Mouse (Mus musculus) CH12.LX (cell line): ENCODE measurements around the gene Rsu1. TPM values are rescaled to one million over a fixed set of nuclear protein-coding genes. Genes with fewer than 3 reads are reported as not detected.

Experiments
- DNase-seq: peaks from one replicate; pipeline ENCODE4 v3.0.0-alpha.2; 2013; ENCODE audit errors: extremely low read depth
- H3K27ac ChIP-seq: 2 replicates; pipeline ENCODE4 v1.5.1; 2012; ENCODE audit warnings: low read depth, mild to moderate bottlenecking, control low read depth, moderate library complexity; ENCODE audit not compliant: insufficient read depth
- H3K27me3 ChIP-seq: replicated peaks from 2 replicates; pipeline ENCODE3; 2012; ENCODE audit warnings: inconsistent platforms
- H3K36me3 ChIP-seq, 2 experiments: replicated peaks in 1 of 2; 2 replicates each; pipeline versions ENCODE3 to v1.6.1; 2012; ENCODE audit warnings: inconsistent platforms in 1 of 2, low read length in 1 of 2, mild to moderate bottlenecking in 1 of 2, mixed read lengths in 1 of 2, moderate library complexity in 1 of 2; ENCODE audit not compliant: control insufficient read depth in 1 of 2, insufficient read depth in 1 of 2
- H3K4me1 ChIP-seq, 2 experiments: 2 replicates each; pipeline ENCODE4 v1.6.1; 2012; ENCODE audit warnings: inconsistent platforms in 1 of 2, moderate library complexity in 1 of 2; ENCODE audit not compliant: insufficient read depth in 2 of 2, control insufficient read depth in 1 of 2
- H3K4me2 ChIP-seq: 2 replicates; pipeline ENCODE4 v1.6.1; 2012; ENCODE audit warnings: low read depth, mild to moderate bottlenecking, control low read depth; ENCODE audit not compliant: poor library complexity, insufficient read depth, severe bottlenecking
- H3K4me3 ChIP-seq, 3 experiments: fragments of 150-350 bp in 1 of 3; sonication (generic) in 1 of 3; replicated peaks in 1 of 3; 2 replicates each; pipeline versions ENCODE3 to v1.5.1; 2011 to 2012; ENCODE audit warnings: low read depth in 2 of 3, low read length in 2 of 3, mild to moderate bottlenecking in 2 of 3, moderate library complexity in 2 of 3, control low read depth in 1 of 3, improper control_type of control experiment in 1 of 3, inconsistent platforms in 1 of 3, mixed read lengths in 1 of 3; ENCODE audit not compliant: poor library complexity in 1 of 3
- H3K79me2 ChIP-seq: replicated peaks from 2 replicates; pipeline ENCODE4 v1.6.1; 2012; ENCODE audit warnings: mild to moderate bottlenecking, moderate library complexity; ENCODE audit not compliant: control insufficient read depth, poor library complexity, insufficient read depth, severe bottlenecking; ENCODE audit errors: extremely low read depth
- H3K9ac ChIP-seq: 2 replicates; pipeline ENCODE4 v1.6.1; 2012; ENCODE audit warnings: low read depth, mild to moderate bottlenecking, control low read depth, moderate library complexity; ENCODE audit not compliant: insufficient read depth
- H3K9me3 ChIP-seq: replicated peaks from 2 replicates; pipeline ENCODE3; 2012; ENCODE audit warnings: low read length, inconsistent platforms, mixed read lengths
- BHLHE40 ChIP-seq: IDR thresholded peaks from 2 replicates; pipeline ENCODE4 v1.6.1; 2011; ENCODE audit warnings: mild to moderate bottlenecking, low read depth, low read length, improper control_type of control experiment
- CTCF ChIP-seq, 2 experiments: IDR thresholded peaks in 1 of 2; conservative IDR thresholded peaks in 1 of 2; 2 replicates each; pipeline ENCODE4 v1.5.1; 2011 to 2012; ENCODE audit warnings: low read depth in 2 of 2, low read length in 2 of 2, improper control_type of control experiment in 1 of 2, inconsistent platforms in 1 of 2, mild to moderate bottlenecking in 1 of 2, moderate library complexity in 1 of 2
- ETS1 ChIP-seq: conservative IDR thresholded peaks from 2 replicates; pipeline ENCODE4 v1.6.1; 2012; ENCODE audit warnings: low read depth, mild to moderate bottlenecking, inconsistent platforms, low read length, improper control_type of control experiment, moderate library complexity
- HCFC1 ChIP-seq: IDR thresholded peaks from 2 replicates; pipeline ENCODE4 v1.6.1; 2012; ENCODE audit warnings: low read depth, mild to moderate bottlenecking, inconsistent platforms, low read length, improper control_type of control experiment
- JUN ChIP-seq: IDR thresholded peaks from 2 replicates; pipeline ENCODE4 v1.6.1; 2011; ENCODE audit warnings: low read depth, mild to moderate bottlenecking, low read length, improper control_type of control experiment, moderate library complexity; ENCODE audit not compliant: insufficient read depth
- KAT2A ChIP-seq: IDR thresholded peaks from 2 replicates; pipeline ENCODE4 v1.6.1; 2012; ENCODE audit warnings: low read length, improper control_type of control experiment, inconsistent platforms; ENCODE audit not compliant: insufficient replicate concordance
- MAFK ChIP-seq: IDR thresholded peaks from 2 replicates; pipeline ENCODE4 v1.6.1; 2011; ENCODE audit warnings: low read length, improper control_type of control experiment; ENCODE audit not compliant: insufficient replicate concordance
- MAX ChIP-seq: IDR thresholded peaks from 2 replicates; pipeline ENCODE4 v1.6.1; 2011; ENCODE audit warnings: low read length, improper control_type of control experiment
- MAZ ChIP-seq: IDR thresholded peaks from 2 replicates; pipeline ENCODE4 v1.6.1; 2012; ENCODE audit warnings: low read depth, mild to moderate bottlenecking, inconsistent platforms, low read length, improper control_type of control experiment, moderate library complexity
- MXI1 ChIP-seq: IDR thresholded peaks from 2 replicates; pipeline ENCODE4 v1.6.1; 2011; ENCODE audit warnings: mild to moderate bottlenecking, low read depth, low read length, improper control_type of control experiment
- MYC ChIP-seq: IDR thresholded peaks from 2 replicates; pipeline ENCODE4 v1.6.1; 2011; ENCODE audit warnings: low read depth, mild to moderate bottlenecking, improper control_type of control experiment, low read length
- NRF1 ChIP-seq: IDR thresholded peaks from 2 replicates; pipeline ENCODE4 v1.6.1; 2014; ENCODE audit warnings: low read depth, mild to moderate bottlenecking, inconsistent platforms, low read length, improper control_type of control experiment, moderate library complexity
- PAX5 ChIP-seq: IDR thresholded peaks from 2 replicates; pipeline ENCODE4 v1.6.1; 2012; ENCODE audit warnings: low read length, inconsistent platforms, mixed read lengths
- POLR2A ChIP-seq: IDR thresholded peaks from 2 replicates; pipeline ENCODE4 v1.6.1; 2011; ENCODE audit warnings: low read depth, mild to moderate bottlenecking, improper control_type of control experiment, low read length
- POLR2AphosphoS2 ChIP-seq: IDR thresholded peaks from 2 replicates; pipeline ENCODE4 v1.6.1; 2011; ENCODE audit warnings: low read depth, low read length, improper control_type of control experiment
- RAD21 ChIP-seq: IDR thresholded peaks from 2 replicates; pipeline ENCODE4 v1.6.1; 2011; ENCODE audit warnings: low read depth, mild to moderate bottlenecking, low read length, improper control_type of control experiment, moderate library complexity
- RCOR1 ChIP-seq: conservative IDR thresholded peaks from 2 replicates; pipeline ENCODE4 v1.6.1; 2012; ENCODE audit warnings: low read depth, mild to moderate bottlenecking, inconsistent platforms, low read length, improper control_type of control experiment
- SIN3A ChIP-seq: IDR thresholded peaks from 2 replicates; pipeline ENCODE4 v1.6.1; 2012; ENCODE audit warnings: low read length, improper control_type of control experiment, inconsistent platforms
- SMC3 ChIP-seq: IDR thresholded peaks from 2 replicates; pipeline ENCODE4 v1.6.1; 2011; ENCODE audit warnings: low read depth, low read length, improper control_type of control experiment
- USF2 ChIP-seq: conservative IDR thresholded peaks from 2 replicates; pipeline ENCODE4 v1.6.1; 2011; ENCODE audit warnings: low read depth, low read length, improper control_type of control experiment
- ZC3H11A ChIP-seq: IDR thresholded peaks from 2 replicates; pipeline ENCODE4 v1.6.1; 2012; ENCODE audit warnings: low read depth, mild to moderate bottlenecking, inconsistent platforms, low read length, improper control_type of control experiment
- ZKSCAN1 ChIP-seq: IDR thresholded peaks from 2 replicates; pipeline ENCODE4 v1.6.1; 2012; ENCODE audit warnings: low read depth, inconsistent platforms, low read length, improper control_type of control experiment, borderline replicate concordance
- ZNF384 ChIP-seq: IDR thresholded peaks from 2 replicates; pipeline ENCODE4 v1.6.1; 2012; ENCODE audit warnings: low read depth, low read length, improper control_type of control experiment, inconsistent platforms
- dilution Hi-C: fragments of 300-500 bp; cut with MboI; formaldehyde crosslinking; loops from 2 replicates; pipeline ENCODE4 v1.14.3; 2020; ENCODE audit warnings: low sequenced_read_pairs; ENCODE audit not compliant: extremely low pct_unique_long_range_greater_than_20kb, extremely low pct_ligation_motif_present
- in situ Hi-C: fragments of 300-500 bp; cut with MboI; formaldehyde crosslinking; loops from 3 replicates; pipeline ENCODE4 v1.14.3; 2019; ENCODE audit warnings: low sequenced_read_pairs, low pct_ligation_motif_present, low pct_unique_long_range_greater_than_20kb, mixed read lengths
- polyA plus RNA-seq: library from polyadenylated mRNA; unstranded; fragments of >175 nt; gene quantifications from 2 replicates; pipeline ENCODE4 v1.2.1, GENCODE M21; 2012; ENCODE audit warnings: low read depth; ENCODE audit not compliant: insufficient read length
- total RNA-seq, 2 experiments: library from RNA; depleted of rRNA; stranded (reverse); fragments of 300-350 nt in 1 of 2; fragments of >200 nt in 1 of 2; gene quantifications; 2 replicates each; pipeline ENCODE4 v1.2.3; 2012 to 2014

Rsu1 gene
- total and polyA plus RNA-seq, 3 experiments, result 29.5 to 108 (median 86.4) TPM

- H3K27me3 ChIP-seq, result no peaks in the 10 kb centered on the region
- dilution Hi-C loops, result no loop called here
- no peaks in the 10 kb centered on the region for H3K79me2 ChIP-seq
- TF ChIP-seq HCFC1 (no peak), MXI1 (no peak), MAX (no peak), SMC3 (peak; percentile 78), ZC3H11A (peak; percentile 69), CTCF (conservative IDR thresholded peaks at IDR 0.05 in 1 of 2, IDR thresholded peaks at IDR 0.05 in 1 of 2; ENCODE audit: low read depth in 2 of 2, low read length in 2 of 2) (peak; percentile 11 to 75; a peak in 2 of 4 replicates), RAD21 (peak; percentile 87), RCOR1 (no peak), MYC (peak; percentile 65)
- TF ChIP-seq, all 38 proteins: peak for 5
- H3K4me2 ChIP-seq, result no peak overlapping the region
- no peak overlapping the region for H3K4me3 ChIP-seq
- no peak overlapping the region for H3K27ac ChIP-seq
- no peaks in the 10 kb centered on the region for H3K9me3 ChIP-seq
- no peaks in the 10 kb centered on the region for H3K4me1 ChIP-seq
- H3K9ac ChIP-seq, result no peak overlapping the region
- no peaks in the 10 kb centered on the region for H3K36me3 ChIP-seq
- DNase-seq, result peak; percentile 52
- in situ Hi-C loops, result loop anchor here (10.0 to 25.0 kb wide), 2 partner anchors 497 to 644 kb away; partner anchors contain the start of gene St8sia6
Measured at GRCm38 (mm10) chr2:13290661-13291060, 19.4 kb upstream of the Rsu1 start.

GRCm38 (mm10) chr2:13290070-13290469 is 18.9 kb upstream of the Rsu1 start:
- Histone ChIP-seq H3K36me3 (no peaks in the 10 kb centered on the region), H3K79me2 (no peaks in the 10 kb centered on the region), H3K9ac (no peak overlapping the region), H3K4me2 (no peak overlapping the region), H3K27me3 (no peaks in the 10 kb centered on the region), H3K4me3 (no peak overlapping the region), H3K9me3 (no peaks in the 10 kb centered on the region), H3K27ac (no peak overlapping the region), H3K4me1 (no peaks in the 10 kb centered on the region)
- dilution Hi-C loops (no loop called here), in situ Hi-C loops (loop anchor here (10.0 to 25.0 kb wide), 2 partner anchors 497 to 645 kb away; partner anchors contain the start of gene St8sia6)
- no peak for TF ChIP-seq RCOR1
- TF ChIP-seq POLR2AphosphoS2, result no peak
- TF ChIP-seq ZKSCAN1, result no peak
- TF ChIP-seq PAX5, result no peak
- TF ChIP-seq MAFK, result no peak
- no peak for TF ChIP-seq JUN
- TF ChIP-seq SIN3A, result no peak
- no peak for TF ChIP-seq ZNF384
- no peak for TF ChIP-seq MYC
- TF ChIP-seq POLR2A, result no peak
- no peak for TF ChIP-seq NRF1
- no peak for TF ChIP-seq BHLHE40
- no peak for TF ChIP-seq MAZ
- TF ChIP-seq KAT2A, result no peak
- TF ChIP-seq ZC3H11A, result no peak
- no peak for TF ChIP-seq USF2
- no peak for TF ChIP-seq ETS1
- no peak for DNase-seq
